Mouse (Mus musculus) lung, embryonic 16.5 days (tissue): ENCODE measurements around the gene Actrt1. TPM values are rescaled to one million over a fixed set of nuclear protein-coding genes. Genes with fewer than 3 reads are reported as not detected.

Experiments used
- ATAC-seq: fragments of 200-750 bp; cut with Nextera tagmentation; 2 replicates; pipeline ENCODE4 v1.8.0; 2017; ENCODE audit warnings: low read depth, mild to moderate bottlenecking, moderate library complexity
- H3K27ac ChIP-seq: fragments of 300-500 bp; sonication (generic); 2 replicates; pipeline ENCODE4 v1.5.1; 2014; ENCODE audit warnings: mild to moderate bottlenecking, control low read depth, low read length
- H3K27me3 ChIP-seq: fragments of 300-500 bp; sonication (generic); 2 replicates; pipeline ENCODE4 v1.6.1; 2014; ENCODE audit warnings: low read depth, low read length, mixed read lengths; ENCODE audit not compliant: control insufficient read depth, insufficient read depth
- H3K36me3 ChIP-seq: fragments of 300-500 bp; sonication (generic); 2 replicates; pipeline ENCODE4 v1.6.1; 2014; ENCODE audit warnings: low read length; ENCODE audit not compliant: control insufficient read depth, insufficient read depth
- H3K4me1 ChIP-seq: fragments of 300-500 bp; sonication (generic); replicated peaks from 2 replicates; pipeline ENCODE4 v1.6.1; 2014; ENCODE audit warnings: low read length, mixed read lengths; ENCODE audit not compliant: control insufficient read depth, insufficient read depth
- H3K4me2 ChIP-seq: fragments of 300-500 bp; sonication (generic); 2 replicates; pipeline ENCODE4 v1.6.1; 2014; ENCODE audit warnings: low read depth, low read length, control low read depth
- H3K4me3 ChIP-seq: fragments of 300-500 bp; sonication (generic); 2 replicates; pipeline ENCODE4 v1.5.1; 2014; ENCODE audit warnings: mild to moderate bottlenecking, low read length, control low read depth
- H3K9ac ChIP-seq: fragments of 300-500 bp; sonication (generic); 2 replicates; pipeline ENCODE4 v1.6.1; 2014; ENCODE audit warnings: low read length, control low read depth
- H3K9me3 ChIP-seq: fragments of 300-500 bp; sonication (generic); 2 replicates; pipeline ENCODE4 v1.6.1; 2016; ENCODE audit warnings: low read length; ENCODE audit not compliant: control insufficient read depth
- WGBS: fragments of 180-500 bp; shearing (Covaris S2); extraction: QIAGEN DNeasy Blood & Tissue Kit; methylation state at CpG from one replicate; pipeline ENCODE4 v1.1.7; 2014; 5-methylcytosine and 5-hydroxymethylcytosine counted together
- polyA plus RNA-seq: library from polyadenylated mRNA; unstranded; fragments of >200 nt; fragmentation: Nextera tagmentation; extraction: Ambion mirVana; gene quantifications from 2 replicates; pipeline ENCODE4 v1.2.1, GENCODE M21; 2015

Gene Actrt1
- polyA plus RNA-seq = not detected in 2 replicates

DNA sequence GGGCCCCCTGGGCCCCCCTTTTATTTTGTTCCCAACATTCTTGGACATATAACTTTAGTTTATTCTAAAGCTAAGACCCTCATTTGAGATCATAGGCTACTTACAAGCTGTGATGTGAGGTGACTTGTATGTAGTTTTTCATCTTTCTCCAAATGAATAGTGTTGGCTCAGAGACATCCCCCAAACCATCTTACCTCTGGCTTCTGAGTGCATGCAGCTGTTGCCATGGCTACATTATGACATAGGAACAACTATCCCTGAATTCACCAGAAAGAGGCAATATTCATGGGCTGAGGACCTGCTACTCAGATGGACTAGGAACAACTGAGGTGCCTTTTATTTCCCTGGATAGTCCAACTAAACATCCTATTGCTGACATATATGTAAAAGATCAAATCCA, at the start of gene Actrt1:
Actrt1 (plus strand) TSS at position 301 of the 400 bp plus-strand sequence.
- Histone ChIP-seq H3K27me3 (no peaks in the 10 kb centered on the region), H3K4me3 (no peak within 1 kb of the TSS), H3K9me3 (no peaks in the 10 kb centered on the region), H3K9ac (no peak within 1 kb of the TSS), H3K27ac (no peak within 1 kb of the TSS), H3K4me2 (no peak within 1 kb of the TSS), H3K36me3 (no peaks in the 10 kb centered on the region), H3K4me1 (no peaks in the 10 kb centered on the region)
- ATAC-seq = no peak

DNA sequence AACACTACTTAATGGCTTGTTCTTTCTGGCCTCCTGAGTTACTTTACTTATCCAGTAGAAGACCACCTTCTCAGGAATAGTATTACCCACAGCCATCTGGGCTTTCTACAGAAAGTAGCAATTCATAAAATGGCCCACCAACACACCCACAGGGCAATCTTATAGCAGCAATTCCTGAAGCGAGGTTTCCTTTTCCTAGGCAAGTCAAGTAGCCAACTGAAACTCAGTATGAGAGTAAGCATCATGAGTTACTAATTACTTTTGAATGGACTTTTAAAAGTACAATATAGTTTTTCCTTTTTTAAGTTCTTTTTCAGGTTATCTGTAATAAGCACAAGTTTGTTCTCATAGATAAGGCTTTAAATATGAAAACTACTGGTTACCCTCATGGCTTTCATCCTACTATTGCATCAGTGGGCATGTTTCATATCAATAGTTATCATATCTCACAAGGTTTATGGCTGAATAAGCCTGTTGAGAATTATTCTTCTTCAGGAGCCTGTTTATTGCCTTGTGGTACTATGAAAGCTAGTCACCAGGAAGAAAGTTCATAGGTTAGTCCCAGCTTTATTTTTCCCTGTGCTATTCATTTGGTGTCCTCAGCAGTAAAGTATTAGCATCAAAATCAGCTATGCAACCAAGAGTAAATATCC, 2.8 kb downstream of the Actrt1 start:
- Histone ChIP-seq H3K9me3 (no peaks in the 10 kb centered on the region), H3K27ac (no peak overlapping the region), H3K4me1 (no peaks in the 10 kb centered on the region), H3K9ac (no peak overlapping the region), H3K36me3 (no peaks in the 10 kb centered on the region), H3K4me3 (no peak overlapping the region), H3K27me3 (no peaks in the 10 kb centered on the region), H3K4me2 (no peak overlapping the region)
- no peak for ATAC-seq
- WGBS = 67% methylated on average over 1 of the region's 1 CpGs
